Mouse (Mus musculus) liver, embryonic 14.5 days (tissue): Measurements from ENCODE around the gene Cep95.

Source experiments
- CTCF ChIP-seq: IDR thresholded peaks from 2 replicates; pipeline ENCODE4 v1.5.1; 2016; ENCODE audit warnings: antibody characterized with exemption, low read depth, control low read depth
- EP300 ChIP-seq: IDR thresholded peaks from 2 replicates; pipeline ENCODE4 v1.6.1; 2016; ENCODE audit warnings: antibody characterized with exemption, low read depth

- TF ChIP-seq EP300 (no peak), CTCF (no peak)
These were observed 34.7 kb downstream of the Cep95 start for GRCm38 (mm10) chr11:106823741-106824140.
